Mouse (Mus musculus) olfactory bulb, adult 2 months (tissue): Measurements from ENCODE around the gene Cdkl5. TPM values are rescaled to one million over a fixed set of nuclear protein-coding genes. Genes with fewer than 3 reads are reported as not detected.

ENCODE experiments used
- H3K27ac ChIP-seq: fragments of 200-500 bp; 2 replicates; pipeline ENCODE4 v1.5.1; 2012; ENCODE audit warnings: low read depth, low read length; ENCODE audit not compliant: insufficient read depth
- H3K4me1 ChIP-seq: fragments of 200-500 bp; 2 replicates; pipeline ENCODE4 v1.6.1; 2012; ENCODE audit warnings: low read length; ENCODE audit not compliant: control insufficient read depth, insufficient read depth
- H3K4me3 ChIP-seq: fragments of 200-500 bp; 2 replicates; pipeline ENCODE4 v1.5.1; 2012; ENCODE audit warnings: mild to moderate bottlenecking, low read depth, low read length, moderate library complexity; ENCODE audit not compliant: insufficient read depth
- CTCF ChIP-seq: fragments of 200-500 bp; IDR thresholded peaks from 2 replicates; pipeline ENCODE4 v1.5.1; 2012; ENCODE audit warnings: low read depth, mild to moderate bottlenecking, low read length, moderate library complexity; ENCODE audit not compliant: insufficient read depth
- POLR2A ChIP-seq: fragments of 200-500 bp; IDR thresholded peaks from 2 replicates; pipeline ENCODE4 v1.6.1; 2012; ENCODE audit warnings: mild to moderate bottlenecking, low read depth, low read length, moderate library complexity; ENCODE audit not compliant: insufficient read depth
- WGBS: fragments of 180-500 bp; shearing (Covaris S2); methylation state at CpG from one replicate; pipeline ENCODE4 v1.1.7; 2018; 5-methylcytosine and 5-hydroxymethylcytosine counted together
- polyA plus RNA-seq: library from polyadenylated mRNA; stranded (reverse); fragments of >200 nt; gene quantifications from 2 replicates; pipeline ENCODE4 v1.2.4, GENCODE M21; 2012; ENCODE audit warnings: low replicate concordance; ENCODE audit not compliant: missing spikeins, insufficient read depth, insufficient read length

Gene Cdkl5
- polyA plus RNA-seq, 1 experiment: not detected

DNA sequence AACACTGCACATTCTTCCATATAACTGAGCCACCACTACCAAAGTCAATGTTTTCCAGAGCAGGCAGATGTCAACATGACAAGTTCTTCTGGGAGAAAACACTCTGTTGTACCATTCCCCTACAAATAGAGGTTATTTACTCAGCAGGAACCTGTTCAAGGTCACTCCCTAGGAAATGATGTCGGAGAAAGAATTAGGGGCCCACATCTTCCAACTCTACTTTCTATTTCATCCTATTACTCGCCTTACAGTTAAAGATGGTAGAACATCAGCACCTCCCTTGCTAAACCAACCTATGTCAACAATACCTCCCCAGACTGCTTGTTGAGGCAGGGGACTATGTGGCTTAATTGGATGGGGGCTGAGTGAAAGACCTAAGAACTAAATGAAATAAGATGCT lies 226.8 kb downstream of the Cdkl5 start, which contains the start of gene Rs1:
Gene Rs1, plus strand, starts transcription at position 301 of the 400 bp plus-strand sequence.
- no peak within 1 kb of the TSS for H3K27ac ChIP-seq
- WGBS: 90% methylated on average over 2 of the region's 2 CpGs
- no peaks in the 10 kb centered on the region for H3K4me1 ChIP-seq
- TF ChIP-seq POLR2A (no peak), CTCF (no peak)
- no peak within 1 kb of the TSS for H3K4me3 ChIP-seq

DNA sequence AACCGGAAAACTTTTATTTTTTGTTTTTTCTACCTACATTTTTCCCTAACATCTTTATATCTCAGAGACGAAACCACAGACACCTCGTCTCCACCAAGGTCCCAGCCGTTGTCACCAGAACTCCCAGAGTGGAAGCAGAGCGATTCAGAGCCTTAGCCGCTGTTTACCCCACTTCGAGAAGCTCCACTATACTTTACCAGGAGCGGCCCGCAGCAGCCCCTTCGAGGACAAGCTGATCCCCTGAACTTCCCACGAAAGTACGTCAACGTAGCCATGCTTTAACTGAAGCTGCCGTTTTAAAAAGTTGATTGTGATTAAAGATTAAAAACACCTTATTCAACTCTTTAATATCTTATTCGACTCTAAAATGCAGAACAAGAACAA lies 228.3 kb downstream of the Cdkl5 start:
- no peaks in the 10 kb centered on the region for H3K4me1 ChIP-seq
- TF ChIP-seq CTCF (no peak), POLR2A (no peak)
- peak overlapping the region; percentile 51 for H3K4me3 ChIP-seq
- H3K27ac ChIP-seq: no peak overlapping the region
- WGBS: 26% methylated on average over 15 of the region's 15 CpGs

DNA sequence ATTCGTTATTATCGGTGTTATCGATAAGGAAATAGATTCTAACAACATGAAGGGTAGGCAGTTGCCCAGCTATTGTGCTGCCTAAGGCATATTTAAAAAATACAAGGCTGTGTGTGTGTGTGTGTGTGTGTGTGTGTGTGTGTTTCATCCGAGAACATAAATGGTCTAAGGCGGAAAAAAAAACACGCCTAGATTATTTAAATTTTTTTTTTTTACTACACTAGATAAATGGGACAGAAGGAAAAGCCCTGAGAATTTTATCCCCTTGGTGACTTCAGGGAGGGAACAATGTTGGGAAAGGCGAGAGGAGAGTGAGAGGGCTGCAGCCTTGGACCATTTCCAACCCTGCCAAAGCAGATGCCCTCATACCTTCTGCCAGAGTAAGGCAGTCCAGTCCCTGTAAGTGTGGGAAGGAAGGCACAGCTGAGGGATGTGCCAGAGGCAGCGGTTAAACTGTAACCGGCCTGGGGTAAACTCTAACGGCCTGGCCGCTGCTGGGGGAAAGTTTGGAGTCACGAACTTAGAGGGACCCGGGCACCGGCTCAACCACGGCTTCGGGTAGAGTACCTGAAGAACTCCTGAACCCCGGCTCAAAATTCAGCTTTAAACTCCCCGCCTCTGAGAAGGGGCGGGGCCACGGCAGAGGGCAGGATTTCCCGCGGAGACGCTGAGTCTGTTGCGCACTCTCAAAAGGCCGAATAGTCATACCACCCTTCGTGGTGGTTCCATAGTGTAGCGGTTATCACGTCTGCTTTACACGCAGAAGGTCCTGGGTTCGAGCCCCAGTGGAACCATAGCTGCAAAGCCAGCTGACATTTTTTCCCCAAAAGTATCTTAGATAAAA lies 228.9 kb downstream of the Cdkl5 start:
- 27% methylated on average over 30 of the region's 30 CpGs for WGBS
- Histone ChIP-seq H3K4me1 (no peaks in the 10 kb centered on the region), H3K4me3 (peak overlapping the region; percentile 56), H3K27ac (no peak overlapping the region)
- TF ChIP-seq POLR2A: no peak

DNA sequence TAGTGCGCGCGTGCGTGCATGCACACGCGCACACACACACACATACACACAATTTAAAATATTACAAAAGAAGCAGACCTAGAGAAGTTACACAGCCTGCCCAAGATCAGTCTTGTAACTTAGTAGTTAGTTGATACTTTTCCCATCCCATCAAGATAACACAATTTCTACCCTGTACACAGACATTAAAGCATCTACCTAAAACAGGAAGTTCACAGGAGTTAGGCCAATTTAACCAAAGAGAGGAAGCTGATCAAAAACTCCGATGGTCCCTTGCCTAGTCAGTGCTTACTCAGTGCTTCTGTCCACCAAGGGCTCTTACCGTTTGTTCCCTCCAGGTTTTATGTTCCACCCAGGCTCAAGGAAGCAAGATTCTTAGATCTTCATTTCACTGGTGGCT lies 243.7 kb downstream of the Cdkl5 start:
- Histone ChIP-seq H3K4me1 (no peaks in the 10 kb centered on the region), H3K27ac (no peak overlapping the region), H3K4me3 (no peak overlapping the region)
- WGBS: 98% methylated on average over 8 of the region's 8 CpGs
- no peak for TF ChIP-seq POLR2A
- TF ChIP-seq CTCF: no peak

DNA sequence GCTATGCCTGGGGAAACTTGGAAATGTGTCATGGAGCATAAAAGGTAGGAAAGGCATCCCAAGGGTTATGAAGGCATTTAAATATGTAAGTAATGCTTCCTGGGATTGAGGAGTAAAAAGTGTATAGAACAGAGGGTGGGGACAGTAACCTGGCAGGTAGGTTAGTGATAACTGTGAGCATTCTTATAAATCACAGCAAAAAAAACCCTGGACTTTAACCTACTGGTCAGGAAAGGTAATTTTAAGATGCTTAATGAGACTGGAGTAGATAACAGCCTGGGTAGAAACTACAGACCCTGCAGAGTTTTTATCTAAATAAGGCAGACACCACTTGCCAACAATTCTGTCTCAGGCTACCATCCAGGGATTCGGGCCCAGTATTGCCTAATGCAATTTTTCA lies 245.9 kb downstream of the Cdkl5 start:
- no peaks in the 10 kb centered on the region for H3K4me1 ChIP-seq
- H3K4me3 ChIP-seq: no peak overlapping the region
- H3K27ac ChIP-seq: no peak overlapping the region
- WGBS: 81% methylated on average over 1 of the region's 1 CpGs
- TF ChIP-seq CTCF (no peak), POLR2A (no peak)

DNA sequence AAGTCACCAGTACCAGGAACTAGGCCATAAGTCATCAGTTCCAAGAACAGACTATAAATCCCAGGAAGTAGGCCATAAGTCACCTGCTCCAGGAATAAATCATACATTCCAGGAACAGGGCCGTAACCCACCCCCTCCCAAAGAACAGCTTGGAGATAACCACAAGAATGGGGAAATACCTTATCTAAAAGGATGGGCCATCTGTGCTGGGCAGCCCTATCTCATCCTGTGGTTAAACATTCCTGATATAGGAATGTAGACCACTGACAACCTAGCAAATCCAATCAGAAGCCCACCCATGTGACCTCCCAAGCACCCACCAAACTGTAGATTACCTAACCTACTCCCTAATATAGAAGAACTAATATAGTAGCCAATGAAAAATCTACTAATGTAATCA lies 249.1 kb downstream of the Cdkl5 start:
- no peaks in the 10 kb centered on the region for H3K4me1 ChIP-seq
- no peak overlapping the region for H3K4me3 ChIP-seq
- 96% methylated on average over 1 of the region's 1 CpGs for WGBS
- H3K27ac ChIP-seq: no peak overlapping the region
- TF ChIP-seq CTCF (no peak), POLR2A (no peak)

DNA sequence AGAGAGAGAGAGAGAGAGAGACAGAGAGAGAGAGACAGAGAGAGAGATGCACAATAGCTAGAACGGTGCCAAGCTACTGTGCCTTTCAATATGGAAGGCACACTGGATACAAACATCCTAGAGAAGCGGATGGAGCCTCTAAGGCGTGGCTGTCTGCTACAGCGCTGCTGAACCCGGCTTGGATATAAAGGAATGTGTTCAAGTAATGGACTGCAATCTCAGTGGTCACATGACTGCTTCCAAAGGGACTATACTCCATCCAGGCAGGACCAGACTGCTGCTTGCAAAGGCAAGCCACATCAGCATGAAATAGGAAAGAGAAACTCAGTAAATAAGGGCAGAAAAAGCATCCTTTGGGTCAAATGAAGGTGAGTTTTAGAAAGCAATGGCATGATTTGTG lies 258.9 kb downstream of the Cdkl5 start, which contains the start of gene Ppef1:
Gene Ppef1, minus strand, starts transcription at position 116 of the 400 bp plus-strand sequence.
- no peak for TF ChIP-seq POLR2A
- TF ChIP-seq CTCF: no peak
- H3K4me1 ChIP-seq: no peaks in the 10 kb centered on the region
- no peak within 1 kb of the TSS for H3K4me3 ChIP-seq
- WGBS: 65% methylated on average over 5 of the region's 5 CpGs
- H3K27ac ChIP-seq: no peak within 1 kb of the TSS

Other genes starting within 250 kb of the Cdkl5 start
- not detected in 2 replicates for gene Rs1, start 226.7 kb downstream of the Cdkl5 start, polyA plus RNA-seq
- gene Gja6, start 87.7 kb downstream of the Cdkl5 start, polyA plus RNA-seq: not detected in 2 replicates
- gene Scml2, start 122.5 kb upstream of the Cdkl5 start, polyA plus RNA-seq: not detected in 2 replicates